Mouse (Mus musculus) gastrocnemius, postnatal 36 days (tissue): ENCODE results near the gene Ppp1r3c. TPM values are rescaled to one million over a fixed set of nuclear protein-coding genes. Genes with fewer than 3 reads are reported as not detected.

Experiments used
- DNase-seq, 2 experiments: peaks; one replicate each; pipeline ENCODE4 v3.0.0; 2022
- intact Hi-C: fragments of 180-260 bp; cut with DNase I; formaldehyde crosslinking; loops from one replicate; pipeline ENCODE4 v1.15.1; 2025
- total RNA-seq, 2 experiments: library from RNA; stranded (reverse); gene quantifications; 2 replicates each; pipeline ENCODE4 v1.2.3; 2021

Ppp1r3c gene
- total RNA-seq, 2 experiments from 2014 or later: 226 to 705 TPM

DNA sequence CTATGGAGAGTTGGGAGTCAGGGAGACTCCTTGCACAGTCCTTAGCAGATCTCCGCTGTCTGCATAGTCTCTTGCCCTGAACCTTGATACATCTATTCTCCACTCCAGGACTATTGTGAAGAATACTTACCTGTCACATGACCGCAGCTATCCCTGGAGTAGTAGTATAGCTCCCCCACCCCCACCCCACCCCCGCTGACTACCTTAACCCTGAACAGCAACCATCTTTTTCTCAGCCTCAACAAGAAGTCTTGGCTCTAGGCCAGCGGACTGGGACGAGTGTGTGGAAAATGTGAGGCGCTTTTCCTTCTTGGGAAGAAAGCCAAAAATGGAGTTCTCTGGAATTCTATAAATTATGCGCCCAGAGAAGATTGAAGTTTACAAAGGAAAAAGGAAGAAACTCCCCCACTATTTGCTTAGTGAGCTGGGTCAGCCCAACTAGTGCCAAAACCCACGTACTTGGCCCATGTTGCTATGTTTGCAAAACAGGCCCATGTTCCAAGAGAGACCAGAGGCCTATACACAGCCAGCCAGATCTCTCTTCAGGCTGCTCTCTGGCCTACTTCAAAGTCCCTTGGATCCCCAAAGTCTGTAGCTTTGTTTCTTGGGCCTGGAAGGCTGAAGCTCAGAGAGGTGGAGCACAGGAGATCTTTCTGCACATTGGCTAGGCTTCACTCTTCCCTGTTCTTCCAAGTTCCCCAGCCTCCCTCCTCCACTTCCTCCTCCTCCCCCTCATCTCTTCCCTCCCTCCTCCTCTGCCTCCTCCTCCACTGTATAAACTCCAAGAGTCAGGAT lies 48.4 kb downstream of the Ppp1r3c start:
- peak; percentile 42 to 57 for DNase-seq
- intact Hi-C loops: loop anchor here (2.0 to 5.0 kb wide), 2 partner anchors 44 to 87 kb away; no protein-coding TSS in a partner anchor

DNA sequence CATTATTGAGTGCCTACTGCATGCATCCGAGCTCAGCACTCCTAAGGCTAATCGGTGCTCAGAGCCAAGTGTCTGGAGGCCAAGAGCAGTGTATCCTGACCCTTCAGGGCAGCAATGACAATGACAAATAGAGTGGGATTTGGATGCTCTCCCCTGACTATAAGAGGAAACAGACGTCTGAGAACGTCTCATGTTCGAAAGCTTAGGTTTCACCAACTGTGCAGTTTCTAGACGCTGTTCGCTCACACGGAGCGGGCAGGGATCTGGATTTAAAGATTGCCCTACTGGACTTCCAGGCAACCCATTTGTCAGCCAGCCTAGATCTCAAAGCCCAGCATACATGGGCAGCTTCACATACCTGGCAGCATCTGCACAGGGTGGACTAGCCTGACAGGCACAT lies 49.4 kb downstream of the Ppp1r3c start:
- intact Hi-C loops: loop anchor here (5.0 kb wide), 1 partner anchor 45 kb away; no protein-coding TSS in a partner anchor
- DNase-seq: peak in 1 of 2 experiments; percentile 48

DNA sequence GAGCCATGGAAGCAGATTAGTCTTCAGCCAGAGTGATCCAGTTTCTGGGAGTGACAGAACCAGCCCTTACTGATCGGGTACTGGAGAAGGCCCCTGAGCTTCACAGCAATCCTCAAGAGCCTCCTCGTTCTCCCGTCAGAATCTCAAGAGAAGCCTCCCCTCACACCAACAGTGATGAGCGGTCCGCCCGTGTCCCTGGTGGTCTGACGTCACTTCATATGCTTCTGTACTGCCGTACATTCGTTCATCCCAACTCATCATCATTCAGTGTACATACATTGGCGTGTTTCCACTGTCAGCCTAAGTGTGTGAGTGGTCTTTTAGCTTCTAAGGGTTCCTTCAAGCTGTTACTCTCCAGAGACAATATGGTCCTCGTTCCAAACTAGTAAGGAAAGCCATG lies 50.4 kb downstream of the Ppp1r3c start:
- DNase-seq: no peak
- intact Hi-C loops: loop anchor here (5.0 kb wide), 1 partner anchor 46 kb away; no protein-coding TSS in a partner anchor

DNA sequence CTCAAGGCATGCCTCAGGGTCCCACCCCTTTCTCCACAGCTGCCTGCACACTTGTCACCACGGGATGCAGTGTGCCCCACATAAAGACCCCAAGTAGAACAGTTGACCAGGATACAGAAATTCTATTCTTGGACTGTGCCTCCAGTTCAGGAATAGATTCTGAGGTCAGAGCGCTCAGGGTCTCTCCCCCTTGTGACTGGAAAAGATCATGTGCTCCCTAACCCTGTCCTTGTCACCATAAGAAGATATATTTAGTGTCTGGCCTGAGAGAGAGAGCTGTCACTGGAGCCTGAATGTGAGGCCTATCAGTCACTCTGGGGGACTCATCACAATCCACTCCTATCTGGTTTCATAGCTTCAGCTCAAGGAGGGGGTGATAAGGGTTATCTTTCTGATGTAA lies 53.9 kb downstream of the Ppp1r3c start:
- no peak for DNase-seq
- intact Hi-C loops: no loop called here

Other genes with a start within 250 kb of the Ppp1r3c start
- gene Hectd2, start 182.0 kb downstream of the Ppp1r3c start, total RNA-seq: 1 to 10 TPM; 2.8 to 4.6 TPM
- gene Tnks2, start 97.6 kb upstream of the Ppp1r3c start, total RNA-seq: 100 to 1,000 TPM; 106 to 115 TPM
- gene Fgfbp3, start 183.0 kb upstream of the Ppp1r3c start, total RNA-seq: 1 to 10 TPM; 1.2 TPM
- gene Btaf1, start 189.4 kb upstream of the Ppp1r3c start, total RNA-seq: 1 to 10 TPM; 7.3 to 7.9 TPM